Mouse (Mus musculus) frontal cortex, postnatal 25 days (tissue): Measurements from ENCODE around the gene Tmem230.
"Not testable (repeated sequence)": the region's sequence is repeated elsewhere in the genome, so short reads cannot be mapped to it uniquely, and the experiment has no call there.

ENCODE experiments used
- DNase-seq, 2 experiments: peaks; one replicate each; pipeline ENCODE4 v3.0.0; 2022; ENCODE audit warnings: low spot score in 2 of 2

Tmem230 gene

DNA sequence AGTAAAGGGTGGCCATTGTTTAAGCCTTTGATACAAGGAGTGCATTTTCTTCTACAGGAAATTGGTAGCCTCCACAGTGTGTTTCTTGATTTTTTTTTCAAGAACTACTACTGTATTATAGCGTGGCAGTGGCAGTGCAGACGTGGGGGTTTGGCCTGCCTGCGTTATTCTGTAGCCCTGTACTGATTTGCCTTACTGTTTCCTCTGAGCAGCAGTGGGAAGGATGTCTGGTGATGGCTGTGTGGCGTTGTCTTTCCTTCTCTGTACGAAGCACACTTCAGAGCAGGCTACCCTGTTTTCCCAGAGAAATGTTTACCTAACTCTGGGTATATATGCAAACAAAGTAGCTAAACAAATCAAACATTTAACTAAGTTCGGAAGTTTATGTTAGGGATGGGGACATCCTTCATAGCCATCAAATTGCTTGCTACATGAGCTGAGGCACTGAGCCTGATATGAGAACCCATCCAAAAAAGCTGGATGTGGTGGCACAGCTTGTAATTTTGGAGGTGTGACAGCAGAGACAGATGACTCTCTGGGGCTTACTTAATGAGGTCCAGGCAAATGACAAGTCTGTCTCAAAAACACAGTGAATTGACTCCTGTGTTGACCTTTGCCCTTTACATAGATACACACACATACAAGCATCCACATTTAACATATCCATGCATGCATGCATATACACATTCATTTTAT, 25.2 kb upstream of the Tmem230 start:
- no peak for DNase-seq

DNA sequence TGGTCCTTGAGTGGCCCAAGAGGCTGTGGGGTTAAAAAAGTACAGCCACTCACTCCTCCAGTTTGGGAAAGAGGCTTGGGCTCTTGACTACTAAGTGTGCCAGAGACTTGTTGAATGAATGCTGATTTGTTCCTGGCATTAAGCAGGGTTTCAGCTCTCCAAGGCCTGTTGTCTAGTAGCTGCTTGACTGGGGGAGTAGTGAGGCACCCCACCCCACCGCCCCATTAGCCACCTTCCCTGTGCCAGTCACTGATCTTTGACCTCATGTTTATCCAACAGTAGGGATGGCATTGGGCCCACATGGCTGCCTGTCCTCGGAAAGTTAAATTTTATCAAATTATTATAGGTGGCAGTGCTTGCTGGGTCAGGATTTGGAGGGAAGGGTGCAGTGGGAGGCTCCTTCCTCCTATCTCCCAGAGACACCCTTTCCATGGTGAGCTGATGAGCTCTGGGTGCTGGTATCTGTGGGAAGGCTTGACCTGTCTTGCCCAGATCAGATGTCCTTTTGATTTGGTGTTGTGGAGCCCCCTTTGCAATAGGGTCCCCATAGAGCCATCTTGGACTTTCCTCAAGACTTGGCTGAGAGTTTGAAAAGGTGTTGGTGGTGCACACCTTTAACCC, 22.8 kb upstream of the Tmem230 start:
- no peak for DNase-seq

DNA sequence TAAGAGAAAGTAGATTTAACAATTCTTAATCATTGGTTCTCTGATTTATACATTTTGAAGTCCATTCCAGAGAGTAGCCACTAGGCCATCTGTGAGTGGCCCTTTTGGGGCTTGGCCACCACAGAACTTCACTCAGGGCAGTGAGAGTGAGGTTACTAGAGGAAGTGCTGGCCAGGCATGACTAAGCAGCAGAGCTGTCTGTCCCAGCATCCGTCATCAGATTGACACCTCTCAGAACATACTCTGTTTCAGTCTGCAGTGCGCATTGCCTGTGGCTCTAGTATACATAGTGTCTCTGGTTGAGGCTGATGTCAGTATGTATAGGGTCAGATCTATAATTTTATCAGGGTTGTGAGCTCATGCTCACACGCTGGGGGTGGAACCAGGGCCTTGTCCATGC, 21.6 kb upstream of the Tmem230 start:
- DNase-seq, result no peak

DNA sequence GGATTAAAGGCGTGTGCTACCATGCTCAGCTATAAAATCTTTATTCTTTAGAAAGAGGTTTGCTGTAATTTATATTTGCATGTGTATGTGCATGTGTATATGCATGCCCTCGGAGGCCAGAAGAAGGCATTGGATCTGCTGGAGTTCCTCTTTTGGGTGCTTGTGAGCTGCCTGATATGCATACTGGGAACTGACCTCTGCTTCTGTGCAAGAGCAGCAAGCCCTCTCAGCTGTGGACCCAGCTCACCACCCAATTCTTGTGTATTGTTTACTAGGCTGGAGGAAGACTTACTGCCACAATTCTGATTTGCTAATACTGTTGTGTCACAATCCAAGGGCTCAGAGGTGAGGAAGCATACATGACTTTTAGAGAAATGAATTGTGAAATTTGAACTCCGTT, 18.5 kb upstream of the Tmem230 start:
- DNase-seq, result no peak

DNA sequence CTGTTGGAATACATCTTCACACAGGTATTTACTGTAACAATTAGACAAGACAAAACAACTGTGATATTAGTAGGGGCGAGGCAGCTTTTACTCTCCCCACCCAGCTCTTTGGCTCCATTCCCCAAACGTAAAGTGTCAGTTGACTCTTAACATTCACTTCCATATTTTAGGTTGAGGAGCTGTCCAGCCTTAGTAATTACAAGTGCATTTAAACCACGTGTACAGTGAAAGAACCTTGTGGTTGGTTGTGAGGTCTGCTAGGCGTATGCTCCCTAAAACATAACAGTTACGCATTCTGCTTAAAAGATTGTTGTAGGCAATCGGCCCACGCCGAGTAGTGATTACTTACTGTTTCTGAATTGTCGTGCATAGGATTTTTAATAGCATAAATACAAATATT, 17.6 kb upstream of the Tmem230 start:
- no peak for DNase-seq

DNA sequence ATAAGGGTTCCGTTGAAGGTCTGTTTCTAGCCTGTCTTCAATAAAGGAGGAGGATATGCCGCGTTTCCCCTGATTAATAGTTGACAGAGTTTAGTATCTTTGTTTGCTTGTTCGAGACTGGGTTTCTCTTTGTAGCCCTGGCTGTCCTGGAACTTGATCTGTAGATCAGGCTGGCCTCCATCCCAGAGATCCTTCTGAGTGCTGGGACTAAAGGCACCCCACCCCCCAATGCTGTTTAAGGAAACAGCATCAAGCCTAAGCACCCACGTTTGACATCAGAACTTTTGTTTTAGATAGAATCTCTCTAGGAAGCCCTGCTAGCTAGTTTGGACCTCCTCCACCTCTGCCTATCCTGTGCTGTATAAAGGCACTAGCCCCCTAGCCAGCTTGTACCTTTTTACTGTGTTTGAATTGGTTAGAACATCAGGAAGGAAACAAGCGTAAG, 16.7 kb upstream of the Tmem230 start:
- no peak for DNase-seq

DNA sequence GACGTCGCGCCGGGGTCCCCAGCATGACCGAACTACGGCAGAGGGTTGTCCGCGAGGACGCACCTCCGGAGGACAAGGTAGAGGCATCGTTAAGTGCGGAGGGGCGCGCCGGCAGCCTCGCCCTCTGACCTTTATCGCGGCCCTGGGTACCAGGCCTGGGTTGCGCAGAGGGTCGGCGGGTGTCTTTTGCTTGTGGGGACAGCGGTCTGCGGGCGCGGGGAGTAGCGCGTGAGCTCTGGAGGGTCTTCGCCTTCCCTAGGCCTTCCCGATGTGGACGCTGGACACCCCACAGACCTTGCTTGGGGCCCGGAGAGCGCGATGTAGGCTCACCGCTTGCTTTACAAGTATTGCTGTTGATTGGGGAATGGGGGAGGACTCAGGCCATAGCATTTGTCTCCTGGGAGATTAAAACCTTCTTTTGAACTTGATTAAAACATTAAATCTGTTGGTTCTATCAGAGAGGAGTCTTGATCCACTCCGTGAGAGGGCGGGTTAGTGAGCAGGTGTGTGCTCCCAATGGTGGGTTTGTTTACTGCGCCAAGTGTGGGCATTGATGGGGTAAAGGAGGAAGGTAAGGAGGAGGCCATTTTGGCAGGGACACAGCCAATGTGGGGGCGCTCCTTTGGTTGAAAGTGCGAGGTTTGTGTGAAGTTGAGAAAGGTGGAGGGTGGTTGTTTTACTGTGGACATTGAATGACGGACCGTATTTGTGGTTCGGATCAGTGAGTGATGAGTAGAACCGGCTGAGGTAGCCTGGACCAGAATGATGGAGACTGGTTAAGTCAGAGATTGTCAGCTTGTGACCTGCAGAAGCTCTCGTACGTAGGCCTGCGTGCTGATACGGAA, 16.0 kb upstream of the Tmem230 start:
- DNase-seq, result no peak

DNA sequence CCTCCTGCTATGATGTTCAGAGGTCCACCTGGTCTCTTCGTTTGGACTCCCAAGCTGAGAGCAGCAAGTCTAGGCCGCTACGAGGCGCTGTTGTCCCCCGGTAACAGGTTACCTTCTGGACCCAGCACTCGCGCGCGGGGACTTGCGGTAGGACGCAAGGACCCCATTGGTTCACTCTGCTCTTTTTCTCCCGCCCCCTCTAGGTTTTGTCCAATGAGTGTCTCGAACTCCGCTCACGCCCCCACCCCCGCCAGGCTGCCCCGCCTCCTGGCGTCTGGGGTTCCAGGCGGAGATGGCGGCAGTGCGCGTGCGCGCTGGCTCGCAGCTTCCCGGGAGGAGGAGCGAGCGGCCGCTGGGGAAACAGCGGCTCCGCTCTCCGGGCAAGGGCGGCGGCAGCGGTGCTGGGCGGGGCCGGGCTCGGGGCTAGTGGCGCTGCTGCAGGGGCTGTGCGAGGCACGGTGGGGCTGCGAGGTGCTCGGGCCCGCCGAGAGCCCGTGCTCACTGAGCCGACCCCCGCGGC, 15.3 kb upstream of the Tmem230 start, which contains the start of gene Cds2:
TSS of gene Cds2 (plus strand) at position 270 of the 520 bp plus-strand sequence.
- DNase-seq, result peak; percentile 94 to 98

DNA sequence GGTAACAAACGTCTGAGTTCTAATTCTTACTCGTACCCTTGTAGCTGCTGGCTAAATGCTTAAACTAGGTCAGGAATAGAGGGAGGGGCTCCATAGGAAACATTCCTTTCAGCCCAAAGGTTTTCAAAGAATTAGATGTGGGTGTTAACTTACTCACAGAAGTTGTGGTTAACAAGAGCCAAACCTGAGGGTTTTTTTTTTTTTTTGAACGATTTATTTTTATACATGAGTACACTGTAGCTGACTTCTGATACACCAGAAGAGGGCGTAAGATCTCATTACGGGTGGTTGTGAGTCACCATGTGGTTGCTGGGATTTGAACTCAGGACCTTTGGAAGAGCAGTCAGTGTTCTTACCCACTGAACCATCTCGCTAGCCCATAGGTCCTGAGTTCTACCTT, 14.6 kb upstream of the Tmem230 start:
- DNase-seq, result no peak

DNA sequence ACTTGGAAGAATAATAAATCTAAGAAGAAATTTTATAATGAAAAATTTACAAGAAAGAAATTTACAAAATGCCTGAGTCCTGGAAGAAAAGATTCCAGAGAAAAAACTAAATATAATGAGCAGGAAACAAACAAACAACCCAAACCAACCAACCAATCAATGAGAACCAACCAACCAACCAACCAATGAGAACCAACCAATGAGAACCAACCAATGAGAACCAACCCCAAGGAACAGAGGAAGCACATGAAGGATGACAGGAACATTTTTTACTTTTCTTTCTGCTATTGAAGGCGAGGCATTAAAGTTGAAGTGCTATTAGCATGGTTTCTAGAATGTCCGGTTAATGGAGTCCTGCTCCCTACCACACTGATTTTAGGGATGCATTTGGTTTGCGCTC, 13.0 kb upstream of the Tmem230 start:
- DNase-seq, result no peak

DNA sequence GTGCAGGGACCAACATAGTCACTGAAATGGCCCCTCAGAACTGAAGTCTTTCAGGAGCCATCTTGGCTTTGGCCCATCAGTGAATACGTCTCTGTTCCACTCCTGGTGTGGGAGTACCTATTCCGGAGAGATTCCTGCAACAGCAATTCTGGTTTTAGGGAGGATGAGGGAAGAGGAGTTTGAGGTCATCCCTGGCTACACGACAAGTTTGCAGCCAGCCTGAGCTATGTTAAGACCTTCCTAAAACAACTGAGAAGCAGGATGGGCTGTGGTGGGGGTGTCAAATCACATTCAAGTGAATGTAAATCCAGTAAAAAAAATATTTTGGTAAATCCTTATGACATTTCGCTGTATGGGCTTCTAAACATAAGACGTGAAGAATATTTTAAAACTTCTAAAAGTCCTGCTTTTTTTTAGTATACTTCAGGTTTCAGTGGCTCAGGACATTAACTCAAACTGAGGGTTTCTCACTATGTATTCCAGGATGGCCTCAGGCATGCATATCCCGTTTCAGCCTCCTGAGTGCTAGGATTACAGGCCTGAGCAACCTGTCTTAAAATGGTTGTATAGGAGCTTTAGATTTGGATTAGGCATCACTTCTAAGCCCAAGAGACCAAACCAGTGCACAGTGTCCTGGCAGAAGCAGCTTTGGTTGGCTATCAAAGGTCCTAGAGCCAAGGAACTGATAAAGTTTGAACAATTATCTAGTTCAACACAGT, 9.9 kb upstream of the Tmem230 start:
- no peak for DNase-seq

DNA sequence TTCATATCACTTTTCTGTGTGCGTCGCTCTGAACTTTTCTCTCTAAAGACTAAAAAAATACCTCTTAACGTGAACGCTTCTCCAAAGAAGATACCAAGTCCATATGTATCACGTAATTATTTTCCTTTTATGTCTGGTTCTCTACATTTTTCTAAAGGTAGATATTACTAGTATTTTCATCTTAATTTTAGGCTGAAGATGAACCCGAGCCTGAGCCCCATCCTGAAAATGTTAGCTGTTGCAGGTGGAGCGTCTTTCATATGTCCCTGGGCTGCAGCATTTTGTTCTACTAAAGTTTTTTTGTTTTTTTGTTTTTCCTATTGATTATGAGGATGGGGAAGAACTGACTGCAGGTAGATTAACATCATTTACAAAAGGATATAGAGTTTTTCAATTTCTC, 6.0 kb upstream of the Tmem230 start:
- DNase-seq, result no peak

DNA sequence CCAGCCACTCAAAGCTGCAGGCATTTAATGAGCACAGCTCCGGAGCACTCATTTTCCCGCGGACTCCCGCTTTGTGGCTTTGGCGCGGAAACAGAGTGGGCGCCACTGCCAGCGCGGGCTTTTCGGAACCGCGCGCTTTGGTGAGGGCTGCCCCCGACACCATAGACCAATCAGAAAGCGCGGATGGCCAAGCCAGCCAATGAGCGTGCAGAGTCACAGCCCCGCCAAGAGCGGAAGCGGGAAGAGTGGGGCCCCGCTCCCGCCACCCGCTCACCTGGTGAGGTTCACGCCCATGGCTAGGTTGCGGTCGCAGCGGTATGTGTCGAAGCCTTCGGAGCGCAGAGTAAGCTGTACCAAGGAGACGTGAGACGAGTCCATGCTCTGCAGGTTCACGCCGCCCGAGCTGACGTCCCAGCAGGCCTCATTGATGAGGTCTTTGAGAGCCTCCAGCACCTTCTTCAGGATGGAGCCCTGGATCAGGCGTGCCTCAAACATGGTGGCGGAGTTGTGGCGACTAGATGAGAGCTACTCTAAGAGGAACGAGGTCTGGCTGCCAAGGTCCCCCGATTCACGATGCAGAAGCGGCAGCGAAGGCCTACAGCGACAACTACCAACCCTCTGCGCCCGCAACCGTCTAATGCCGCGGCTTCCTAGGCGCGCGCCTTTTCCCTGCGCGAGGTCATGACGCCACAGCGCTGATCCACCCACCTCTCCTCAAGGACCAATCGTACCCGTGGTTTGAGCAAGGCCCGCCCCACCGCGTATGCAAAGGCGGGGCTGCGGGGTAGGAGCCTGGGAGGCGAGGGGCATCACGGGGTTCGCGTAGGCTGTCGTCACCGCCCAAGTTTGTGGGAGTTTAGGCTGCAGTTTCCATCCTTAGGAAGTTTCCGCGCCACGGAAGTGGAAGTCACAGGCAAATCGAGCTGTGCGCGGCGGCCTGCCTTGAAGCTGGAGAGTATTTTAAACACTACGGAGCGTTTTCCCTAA, 5.2 kb upstream of the Tmem230 start, which contains the start of gene Pcna:
TSS of gene Pcna (minus strand) at position 773 of the 987 bp plus-strand sequence.
- peak; percentile 86 to 93 for DNase-seq

DNA sequence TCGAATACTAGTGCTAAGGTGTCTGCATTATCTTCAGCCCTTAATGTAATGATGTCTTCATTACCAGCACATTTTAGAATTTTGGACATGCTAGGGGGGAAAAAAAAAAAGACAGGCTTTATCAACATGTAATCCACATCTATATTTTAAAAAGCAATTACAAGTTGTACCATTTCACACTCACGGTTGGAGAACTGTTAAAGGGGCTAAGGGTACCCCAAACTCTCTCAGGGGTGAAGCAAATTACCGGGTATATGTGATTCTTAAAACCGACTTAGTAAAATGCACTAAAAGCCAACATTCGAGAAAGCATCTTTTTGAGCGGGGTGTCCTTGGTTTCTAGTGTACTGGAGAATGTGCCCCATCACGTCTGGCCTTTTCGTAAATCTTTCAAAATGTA, 4.3 kb upstream of the Tmem230 start:
- DNase-seq, result no peak

DNA sequence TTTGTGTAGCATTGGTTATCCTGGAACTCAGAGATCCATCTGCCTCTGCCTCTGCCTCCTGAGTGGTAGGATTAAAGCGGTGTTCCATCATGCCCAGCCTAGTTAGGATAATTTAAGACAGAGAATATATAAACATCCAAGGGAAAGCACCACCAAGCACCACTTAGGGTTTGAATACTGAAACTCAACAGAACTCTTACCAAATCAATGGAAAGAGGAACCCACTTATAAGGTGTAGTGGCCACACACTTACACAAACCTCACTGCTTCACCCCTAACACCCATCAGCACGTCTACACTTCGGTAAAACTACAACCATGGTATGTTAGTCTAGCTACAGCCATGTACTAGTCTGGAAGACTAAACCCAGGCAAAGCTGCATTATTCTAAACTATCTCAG, 4.2 kb downstream of the Tmem230 start:
- no peak for DNase-seq

DNA sequence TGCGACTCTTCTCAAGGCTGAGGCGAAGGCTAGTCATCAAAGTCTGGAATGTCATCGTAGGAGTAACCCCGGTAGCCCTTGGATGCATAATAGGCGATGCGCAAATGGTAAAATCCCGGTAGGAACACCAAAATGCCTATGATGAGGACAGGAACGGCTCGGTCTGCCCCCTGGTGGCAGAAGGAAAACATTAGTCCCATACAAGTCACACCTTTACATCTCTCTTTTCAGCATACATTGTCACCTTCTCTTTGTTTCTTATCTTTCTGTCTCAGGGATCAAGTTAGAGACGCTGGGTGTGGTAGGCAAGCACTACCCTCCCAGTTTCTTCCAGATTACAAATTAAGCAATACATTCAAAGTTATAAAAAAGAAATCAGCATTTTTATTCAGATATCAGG, 7.2 kb downstream of the Tmem230 start:
- DNase-seq, result peak; percentile 52 to 58

DNA sequence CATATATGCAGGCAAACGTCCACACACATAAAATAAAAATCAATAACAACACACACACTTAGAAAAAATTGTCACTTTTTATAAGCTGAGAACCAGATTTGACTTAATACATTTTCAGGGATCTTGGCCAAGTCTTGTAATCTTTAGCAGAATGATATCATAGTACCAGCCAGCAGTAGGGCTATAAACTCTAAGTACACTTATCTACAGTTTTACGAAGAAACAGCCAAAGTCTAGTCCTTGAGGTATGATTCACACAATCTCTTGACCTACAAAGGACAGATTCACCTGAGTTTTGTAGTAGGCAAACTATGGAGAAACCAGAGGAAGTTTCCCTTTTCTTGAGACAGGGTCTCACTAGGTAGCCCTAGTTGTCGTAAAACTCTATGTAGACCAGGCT, 8.2 kb downstream of the Tmem230 start:
- DNase-seq, result not testable (repeated sequence)

DNA sequence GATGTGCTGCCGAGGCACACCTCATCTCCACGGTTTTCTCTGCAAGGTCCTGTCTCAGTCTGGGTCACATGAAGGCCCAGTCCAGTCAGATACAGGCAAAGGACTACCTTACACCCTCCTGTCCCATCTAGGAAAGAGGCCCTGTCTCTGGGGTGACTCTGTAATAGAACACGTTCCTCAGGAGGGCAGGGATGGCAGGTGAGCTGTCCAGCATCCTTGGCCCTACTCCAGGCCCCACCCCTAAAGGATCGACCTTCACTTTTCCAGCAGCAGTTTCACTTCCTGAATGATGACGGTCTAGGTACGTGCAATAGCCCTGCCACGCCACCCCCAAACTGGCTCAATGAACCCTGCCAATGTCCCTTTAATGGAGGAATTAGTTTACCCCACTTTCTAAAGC, 11.6 kb downstream of the Tmem230 start:
- DNase-seq, result no peak

DNA sequence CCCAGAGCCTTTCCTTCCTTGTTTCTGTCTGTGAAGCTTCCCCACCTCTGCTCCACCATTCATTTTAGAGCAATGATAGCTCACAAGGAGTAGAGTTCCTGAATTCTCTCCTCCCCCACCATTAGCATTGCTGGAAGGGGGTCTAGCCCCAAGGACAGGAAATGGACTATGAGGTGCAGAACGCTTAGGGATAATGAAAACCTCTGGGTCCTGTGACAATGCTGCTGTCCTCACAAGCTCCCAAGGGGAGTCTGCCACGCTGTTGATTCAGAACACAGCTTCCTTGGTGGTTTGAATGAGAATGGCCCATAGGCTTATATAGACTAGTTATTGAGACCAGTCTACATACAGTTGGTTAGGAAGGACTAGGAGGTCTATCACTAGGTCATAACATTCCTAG, 12.3 kb downstream of the Tmem230 start:
- DNase-seq, result no peak

DNA sequence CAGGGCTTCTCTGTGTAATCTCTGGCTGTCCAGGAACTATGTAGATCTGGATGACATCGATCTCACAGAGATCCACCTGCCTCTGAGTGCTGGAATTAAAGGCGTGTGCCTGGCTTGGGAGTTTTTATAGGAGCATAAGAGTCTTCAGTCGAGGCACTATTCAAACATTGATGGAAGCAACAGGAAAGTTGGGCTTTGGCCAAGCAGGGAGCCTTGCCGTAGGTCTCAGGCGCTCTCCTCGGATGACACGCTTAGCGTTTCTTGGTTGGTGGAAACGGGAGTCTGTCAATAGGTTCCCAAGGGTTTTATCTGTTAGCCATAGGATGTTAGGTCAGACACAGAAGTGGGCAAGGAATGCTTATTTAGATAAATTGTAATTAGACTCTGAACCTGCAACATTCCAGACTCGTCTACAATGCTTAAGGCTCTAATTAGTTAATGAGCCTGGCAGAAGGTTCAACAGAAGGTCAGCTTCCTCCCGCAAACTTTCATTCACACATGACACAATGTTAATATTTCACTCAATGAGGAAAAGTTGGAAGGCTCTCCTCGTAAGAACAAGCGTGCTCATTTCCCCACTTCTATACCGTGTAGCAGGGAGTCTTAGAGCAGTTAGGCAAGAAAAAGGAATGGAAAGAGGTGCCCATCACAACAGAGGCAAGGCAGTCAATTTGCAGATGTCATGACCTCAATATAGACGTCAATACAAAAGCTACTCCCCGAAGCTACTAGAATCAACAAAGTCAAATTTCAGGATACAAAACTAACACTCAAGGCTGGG, 13.4 kb downstream of the Tmem230 start:
- DNase-seq, result no peak
